Mouse (Mus musculus) adrenal gland, postnatal 10 days (tissue): ENCODE results near the gene Kmo. TPM values are rescaled to one million over a fixed set of nuclear protein-coding genes. Genes with fewer than 3 reads are reported as not detected.
A peak's percentile ranks its signal among the peaks of the same experiment; 100 is the strongest.

Experiments used
- DNase-seq: peaks from one replicate; pipeline ENCODE4 v3.0.0; 2021; ENCODE audit warnings: mixed read lengths
- total RNA-seq, 2 experiments: library from RNA; stranded (reverse); gene quantifications; 2 replicates each; pipeline ENCODE4 v1.2.3; 2021

Kmo gene
- total RNA-seq, 2 experiments from 2014 or later = 5.9 to 12.2 TPM

DNA sequence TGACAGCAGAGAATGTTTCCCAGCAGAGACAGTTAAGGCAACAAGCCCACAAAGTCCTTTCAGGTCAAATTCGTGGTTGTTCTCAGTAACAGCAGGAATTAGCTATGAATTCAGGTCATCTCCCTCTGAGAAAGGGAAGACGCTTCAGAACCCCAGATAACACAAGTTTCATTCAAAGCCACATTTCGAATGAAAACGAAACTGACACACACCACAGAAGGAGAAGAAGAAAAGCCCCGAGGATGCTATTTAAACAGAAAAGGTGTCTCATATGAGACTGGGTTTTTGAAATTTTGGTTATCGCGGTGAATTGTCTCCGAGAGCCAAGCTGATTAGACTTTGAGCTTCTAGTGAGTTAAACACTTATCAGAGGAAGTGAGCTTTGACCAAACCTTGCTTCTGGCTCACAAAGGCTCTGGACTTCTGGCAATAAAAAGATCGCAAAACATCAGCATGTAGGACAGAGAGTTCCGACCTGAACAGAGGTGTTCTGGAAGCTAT is 11.6 kb downstream of the Kmo start:
- DNase-seq = no peak

- no peak for DNase-seq
Measured at GRCm38 (mm10) chr1:175632470-175632869, 12.3 kb downstream of the Kmo start.

- DNase-seq = no peak
Measured at GRCm38 (mm10) chr1:175637677-175638076, 17.5 kb downstream of the Kmo start.

DNA sequence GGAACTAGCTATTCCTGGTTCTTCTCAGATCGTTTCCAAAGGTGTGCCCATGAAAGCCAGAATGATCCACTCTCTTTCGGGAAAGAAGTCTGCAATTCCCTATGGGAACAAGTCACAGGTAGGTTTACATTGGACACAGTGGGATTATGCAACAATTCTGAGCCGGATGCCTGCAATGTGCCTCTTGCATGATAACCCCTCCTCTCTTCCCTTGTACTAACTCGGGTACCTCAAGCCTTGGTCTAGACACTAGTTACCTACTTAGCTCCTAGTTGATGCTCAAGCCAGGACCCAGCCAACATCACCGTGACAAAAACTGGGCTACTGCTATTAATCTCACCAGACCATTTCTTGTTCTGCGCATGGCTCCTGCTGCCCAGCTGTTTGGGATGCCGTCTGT is 18.9 kb downstream of the Kmo start:
- no peak for DNase-seq

GRCm38 (mm10) chr1:175640435-175641150 is 20.4 kb downstream of the Kmo start:
- DNase-seq = no peak

GRCm38 (mm10) chr1:175643496-175644265 is 23.5 kb downstream of the Kmo start:
- no peak for DNase-seq

- no peak for DNase-seq
Measured at GRCm38 (mm10) chr1:175646952-175647351, 26.8 kb downstream of the Kmo start.

- DNase-seq = no peak
Measured at GRCm38 (mm10) chr1:175648615-175649014, 28.4 kb downstream of the Kmo start.

DNA sequence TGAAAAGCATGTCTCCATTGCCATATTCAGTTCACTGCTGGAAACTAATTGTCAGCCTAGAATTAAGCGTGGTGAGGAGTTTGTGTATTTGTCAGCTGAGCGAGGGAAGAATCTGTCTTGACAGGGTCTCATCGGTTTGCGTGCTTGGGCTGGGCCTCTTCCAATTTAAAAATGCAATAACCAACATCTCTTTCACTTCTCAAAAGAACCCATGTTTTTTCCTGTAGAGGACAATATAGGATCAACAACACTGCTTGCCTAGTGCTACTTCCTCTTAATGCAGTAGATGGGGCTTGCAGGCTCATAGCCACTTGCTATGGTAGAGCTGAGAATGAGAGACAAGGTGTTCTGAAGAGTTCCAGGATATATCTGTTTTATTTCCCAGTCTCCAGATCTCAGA is 39.7 kb downstream of the Kmo start:
- DNase-seq = no peak

DNA sequence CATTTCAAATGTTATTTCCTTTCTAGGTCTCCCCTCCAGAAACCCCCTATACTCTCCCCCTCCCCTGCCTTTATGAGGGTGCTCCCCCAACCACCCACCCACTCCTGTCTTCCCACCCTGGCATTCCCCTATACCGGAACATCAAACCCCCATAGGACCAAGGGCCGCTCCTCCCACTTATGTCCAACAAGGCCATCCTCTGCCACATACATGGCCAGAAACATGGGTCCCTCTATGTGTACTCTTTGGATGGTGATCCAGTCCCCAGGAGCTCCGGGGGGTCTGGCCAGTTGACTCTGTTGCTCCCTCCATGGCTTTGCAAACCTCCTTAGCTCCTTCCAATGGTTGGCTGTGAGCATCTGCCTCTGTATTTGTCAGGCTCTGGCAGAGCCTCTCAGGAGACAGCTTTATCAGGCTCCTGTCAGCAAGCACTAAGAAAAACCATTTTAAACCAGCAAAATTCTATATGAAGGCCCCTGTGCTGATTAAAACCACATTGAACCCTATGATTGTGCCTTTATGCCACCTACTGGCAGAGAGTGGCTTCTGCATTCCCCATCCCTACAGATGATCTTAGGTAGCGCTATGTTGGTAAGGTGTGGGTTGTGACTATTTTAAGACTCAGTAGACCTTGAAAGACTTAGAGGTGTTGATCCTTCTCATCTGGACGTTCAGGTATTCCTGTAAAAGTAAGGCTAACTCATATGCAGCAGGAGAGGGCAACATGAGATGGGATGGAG is 48.7 kb downstream of the Kmo start:
- DNase-seq = peak; percentile 13

DNA sequence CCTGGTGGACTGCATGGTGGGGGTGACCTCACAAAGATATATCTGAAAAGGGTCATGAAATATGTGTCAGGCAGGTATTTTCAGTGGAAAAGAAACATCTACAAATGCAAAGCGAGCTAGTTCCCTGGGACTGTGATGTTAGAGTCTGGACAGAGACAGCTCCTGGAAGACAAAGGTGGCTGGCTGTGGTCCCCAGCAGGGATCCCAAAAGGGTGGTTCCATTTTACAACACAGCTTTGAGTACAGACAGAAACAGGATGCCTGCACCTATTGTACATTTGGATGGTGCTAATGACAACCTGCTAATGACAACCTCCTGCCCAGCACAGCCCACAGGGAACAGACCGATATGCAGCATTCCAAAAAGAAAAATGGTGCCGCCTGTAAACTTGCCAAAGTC is 49.3 kb downstream of the Kmo start:
- DNase-seq = no peak

DNA sequence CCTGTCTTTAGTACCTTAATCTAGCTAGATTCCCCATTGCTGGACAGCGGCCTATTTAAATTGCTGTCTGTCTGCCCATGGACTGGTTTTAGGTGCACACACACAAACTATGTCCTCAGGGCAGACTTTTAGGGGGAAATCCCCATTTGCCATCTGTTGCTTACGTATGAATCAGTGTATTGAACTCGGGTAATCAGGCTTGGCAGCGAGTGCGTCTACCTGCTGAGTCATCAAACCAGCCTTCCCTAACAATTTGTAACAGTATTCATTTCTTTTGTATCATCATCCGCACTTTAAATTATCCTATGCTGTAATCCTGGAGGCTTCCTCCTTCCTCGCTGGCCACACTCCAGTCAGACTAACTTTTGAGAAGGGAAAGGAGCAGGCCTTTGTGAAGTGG is 49.9 kb downstream of the Kmo start:
- DNase-seq = no peak

- no peak for DNase-seq
Measured at GRCm38 (mm10) chr1:175671626-175672025, 51.4 kb downstream of the Kmo start.

DNA sequence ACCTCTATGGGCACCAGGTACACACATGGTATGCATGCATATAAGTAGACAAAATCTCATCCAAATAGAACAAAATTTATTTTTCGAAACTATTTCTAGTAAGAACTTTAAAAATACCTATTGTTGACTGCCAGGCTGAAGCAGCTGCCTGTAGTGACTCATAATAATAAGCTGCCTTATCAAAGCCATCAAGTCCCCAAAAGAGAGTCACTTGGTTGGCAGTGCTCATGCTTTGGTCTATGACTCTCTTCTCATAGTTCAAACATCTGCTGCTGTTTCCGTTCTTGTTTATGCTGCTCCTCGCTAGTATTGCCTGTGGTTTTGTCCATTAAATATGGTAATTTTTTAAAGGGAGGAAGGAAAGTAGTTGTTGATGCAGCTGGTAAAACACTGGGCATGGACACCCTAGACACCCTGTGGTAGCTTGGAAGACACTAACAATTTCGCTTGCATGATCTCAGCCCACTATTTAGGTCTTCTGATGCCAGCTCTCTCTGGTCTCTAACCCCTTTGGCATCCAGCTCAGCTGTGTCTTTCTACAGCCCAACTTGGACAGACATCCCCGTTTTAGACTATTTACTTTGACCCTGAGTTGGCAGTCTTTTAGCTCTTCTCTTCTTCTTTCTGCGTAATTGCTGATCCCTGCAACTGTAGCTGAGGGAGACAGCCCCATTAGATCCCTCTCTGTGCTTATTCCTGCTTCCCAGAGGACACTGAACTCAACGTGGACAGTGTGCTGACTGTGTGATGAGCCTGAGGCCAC is 53.6 kb downstream of the Kmo start:
- no peak for DNase-seq

DNA sequence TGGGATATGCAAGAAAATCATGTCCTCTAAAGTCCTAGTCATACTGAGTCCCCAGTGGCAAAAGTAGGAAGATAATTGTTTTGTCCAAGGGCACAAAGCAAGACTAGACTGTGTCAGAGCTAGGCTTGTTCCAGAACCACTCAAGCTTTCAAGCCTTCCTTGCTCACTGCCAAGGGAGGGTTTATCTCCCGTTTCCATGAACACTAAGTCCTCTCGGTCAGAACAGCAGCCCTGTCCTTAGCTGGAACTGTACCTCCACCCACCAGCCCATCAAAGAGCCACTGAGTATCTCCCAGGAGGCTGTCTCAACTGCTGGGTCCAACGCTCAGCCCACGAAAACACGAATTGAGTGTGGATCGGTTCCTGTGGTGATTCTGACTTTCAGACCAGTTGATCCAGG is 54.9 kb downstream of the Kmo start:
- DNase-seq = no peak

DNA sequence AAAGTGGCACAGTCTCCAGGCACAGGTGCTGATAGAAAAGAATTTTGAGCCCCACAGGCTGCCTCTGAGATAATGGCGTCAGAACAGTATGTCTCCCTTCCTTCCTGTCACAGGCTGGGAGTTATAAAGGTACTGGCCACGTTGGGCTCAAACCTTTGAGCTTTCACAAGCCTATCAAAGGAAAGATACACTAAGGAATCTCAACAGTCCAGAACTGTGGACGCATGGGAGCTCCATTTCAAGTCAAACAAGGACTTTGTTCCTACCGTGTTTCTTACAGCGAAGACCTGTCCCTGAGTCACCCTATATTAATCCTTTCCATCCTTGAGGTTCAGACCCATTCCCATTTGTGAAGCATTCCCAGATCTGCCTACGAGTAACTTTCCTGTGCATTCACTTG is 57.3 kb downstream of the Kmo start:
- no peak for DNase-seq

GRCm38 (mm10) chr1:175680995-175681394 is 60.8 kb downstream of the Kmo start:
- no peak for DNase-seq

DNA sequence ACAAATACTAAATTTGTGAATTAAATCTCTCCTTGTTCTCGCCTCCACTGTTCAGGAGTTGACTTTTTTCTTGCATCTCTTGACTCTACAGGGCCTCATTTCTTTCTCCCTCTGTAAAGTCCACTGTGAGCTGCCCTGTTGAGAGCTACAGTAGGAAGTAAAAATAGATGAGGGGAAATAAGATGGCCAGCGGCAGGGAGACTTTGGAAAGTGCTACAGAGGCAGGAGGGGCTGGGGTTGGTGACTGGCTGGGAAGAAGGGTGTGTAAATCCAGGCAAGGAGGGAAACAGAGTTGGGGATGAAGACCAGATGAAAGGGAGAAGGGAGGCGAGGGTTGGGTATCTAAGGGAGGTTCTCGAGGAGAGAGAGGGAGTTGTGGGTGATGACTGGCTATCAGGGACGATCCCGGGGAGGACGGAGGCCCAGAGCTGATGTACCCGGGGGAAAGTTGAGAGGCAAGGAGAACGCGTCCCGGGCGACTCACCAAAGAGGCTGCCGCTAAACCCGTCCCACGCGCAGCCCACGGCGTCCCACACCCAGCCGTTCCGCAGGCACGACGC is 71.6 kb downstream of the Kmo start:
- peak; percentile 14 for DNase-seq

DNA sequence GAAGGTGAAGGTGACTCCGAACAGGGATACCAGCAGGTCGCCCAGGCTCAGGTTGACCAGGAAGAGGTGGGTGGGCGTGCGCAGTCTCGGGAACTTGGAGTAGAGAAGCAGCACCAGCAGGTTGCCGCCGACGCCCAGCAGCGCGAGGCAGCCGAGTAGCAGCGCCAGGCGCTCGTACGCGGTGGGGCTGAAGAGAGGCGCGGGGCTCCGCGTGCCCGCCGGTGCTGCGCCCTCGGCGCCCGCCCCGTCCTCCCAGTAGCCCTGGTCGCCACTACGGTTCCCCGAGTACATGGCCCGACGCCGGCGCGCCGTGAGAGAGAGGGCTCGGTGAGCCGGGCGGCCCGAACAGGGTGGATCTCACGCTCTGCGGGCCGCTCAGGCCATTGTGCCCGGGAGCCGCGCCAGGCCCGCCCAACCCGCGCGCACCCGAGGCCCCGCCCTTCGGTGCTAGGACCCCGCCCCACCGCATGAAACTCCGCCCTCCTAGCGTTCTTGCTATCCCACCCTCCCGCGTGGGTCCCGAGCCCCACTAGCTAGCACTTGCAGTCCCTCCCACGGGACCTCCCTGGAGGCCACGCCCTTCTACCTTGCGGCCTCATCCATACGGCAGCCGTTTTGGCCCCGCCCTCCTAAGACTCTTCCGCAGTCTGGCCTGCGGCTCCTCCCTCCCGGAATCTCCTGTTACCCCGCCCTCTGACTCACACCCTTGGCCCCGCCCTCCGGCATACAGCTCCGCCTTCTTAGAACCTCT is 72.2 kb downstream of the Kmo start, which contains the start of the genes Opn3 and Chml:
Gene Opn3, minus strand, starts transcription at position 531 of the 751 bp plus-strand sequence.
Gene Chml, minus strand, starts transcription at position 656 of the 751 bp plus-strand sequence.
- DNase-seq = peak; percentile 100

GRCm38 (mm10) chr1:175692997-175693361 is 72.8 kb downstream of the Kmo start:
- no peak for DNase-seq

- no peak for DNase-seq
Measured at GRCm38 (mm10) chr1:175693429-175693960, 73.3 kb downstream of the Kmo start.
